Mouse (Mus musculus) brain, adult 2 months (tissue): ENCODE measurements around the gene Atad1.
A peak's percentile ranks its signal among the peaks of the same experiment; 100 is the strongest.
"Not testable (repeated sequence)": the region's sequence is repeated elsewhere in the genome, so short reads cannot be mapped to it uniquely, and the experiment has no call there.

Experiments used
- DNase-seq: peaks from one replicate; pipeline ENCODE4 v3.0.0; 2011; ENCODE audit warnings: low read depth, low spot score

Atad1 gene

GRCm38 (mm10) chr19:32749425-32749824 is 9.8 kb upstream of the Atad1 start:
- DNase-seq: peak; percentile 89

- DNase-seq: no peak
These were observed 1.2 kb upstream of the Atad1 start for GRCm38 (mm10) chr19:32740641-32741345.

- no peak for DNase-seq
These were observed 1.7 kb downstream of the Atad1 start for GRCm38 (mm10) chr19:32737844-32738243.

- no peak for DNase-seq
These were observed 6.7 kb downstream of the Atad1 start for GRCm38 (mm10) chr19:32732922-32733321.

GRCm38 (mm10) chr19:32729785-32730184 is 9.8 kb downstream of the Atad1 start:
- DNase-seq: no peak

GRCm38 (mm10) chr19:32726451-32727325 is 12.9 kb downstream of the Atad1 start:
- DNase-seq: no peak

GRCm38 (mm10) chr19:32723817-32724216 is 15.8 kb downstream of the Atad1 start:
- DNase-seq: peak; percentile 20

- no peak for DNase-seq
These were observed 19.3 kb downstream of the Atad1 start for GRCm38 (mm10) chr19:32720319-32720718.

GRCm38 (mm10) chr19:32717590-32717989 is 22.0 kb downstream of the Atad1 start:
- DNase-seq: peak; percentile 30

- DNase-seq: no peak
These were observed 23.9 kb downstream of the Atad1 start for GRCm38 (mm10) chr19:32715681-32716080.

- peak; percentile 93 for DNase-seq
These were observed 24.4 kb downstream of the Atad1 start for GRCm38 (mm10) chr19:32715201-32715600.

- DNase-seq: no peak
These were observed 26.1 kb downstream of the Atad1 start for GRCm38 (mm10) chr19:32713471-32713870.

- DNase-seq: peak; percentile 97
These were observed 27.0 kb downstream of the Atad1 start for GRCm38 (mm10) chr19:32712588-32713042.

- peak; percentile 93 for DNase-seq
These were observed 27.6 kb downstream of the Atad1 start for GRCm38 (mm10) chr19:32711761-32712541.

GRCm38 (mm10) chr19:32710288-32710687 is 29.3 kb downstream of the Atad1 start:
- DNase-seq: peak; percentile 51

GRCm38 (mm10) chr19:32708996-32709395 is 30.6 kb downstream of the Atad1 start:
- DNase-seq: no peak

- peak; percentile 58 for DNase-seq
These were observed 37.4 kb downstream of the Atad1 start for GRCm38 (mm10) chr19:32702191-32702590.

- no peak for DNase-seq
These were observed 42.9 kb downstream of the Atad1 start for GRCm38 (mm10) chr19:32696674-32697073.

GRCm38 (mm10) chr19:32689724-32690123 is 49.9 kb downstream of the Atad1 start:
- peak; percentile 41 for DNase-seq

- DNase-seq: not testable (repeated sequence)
These were observed 51.4 kb downstream of the Atad1 start for GRCm38 (mm10) chr19:32688227-32688626.

GRCm38 (mm10) chr19:32687721-32688120 is 51.9 kb downstream of the Atad1 start:
- peak; percentile 66 for DNase-seq

- no peak for DNase-seq
These were observed 56.5 kb downstream of the Atad1 start for GRCm38 (mm10) chr19:32683081-32683480.
